In genomic region chr16:4777905-4778609, GRCm38 (mm10) we compare ENCODE assay signal across 11 mouse cellular contexts. TPM values are rescaled to one million over a fixed set of nuclear protein-coding genes. Genes with fewer than 3 reads are reported as not detected.
DNase-seq lines count a peak whose midpoint lies in the region; ATAC-seq lines count a peak whose summit lies in the region.
"Had no signal": no experiment of that assay in that cellular context is flagged by ENCODE, and none has a peak within 500 bp of the region (broad histone marks: within the 10 kb centered on the region; RNA-seq: fewer than 3 reads in every experiment).

No protein-coding gene starts in this region.

- ATAC-seq in cerebellum, adult (ENCODE audit: insufficient number of reproducible peaks, low FRiP score, low TSS enrichment), result 0 out of 2 replicates have a peak, but pooled peaks have one; percentile 31
- ATAC-seq in megakaryocyte, adult 5-6 weeks (ENCODE audit: poor library complexity, severe bottlenecking), result no peak
- no peak for ATAC-seq in midbrain, embryonic 11.5 days (ENCODE audit: low FRiP score)
- no peak for ATAC-seq in forebrain, embryonic 15.5 days (replicated peaks)

- no peaks in the 10 kb centered on the region for H3K27me3 ChIP-seq in megakaryocyte, embryonic 14.5 days (replicated peaks)
- H3K27me3 ChIP-seq in midbrain, embryonic 11.5 days (ENCODE audit: control insufficient read depth, insufficient read depth, low read length), result no peaks in the 10 kb centered on the region
- no peaks in the 10 kb centered on the region for H3K27me3 ChIP-seq in forebrain, embryonic 15.5 days
- H3K27me3 ChIP-seq: limb, embryonic 13.5 days had no signal

- H3K9ac ChIP-seq in midbrain, embryonic 11.5 days (ENCODE audit: low read length), result no peak overlapping the region
- H3K9ac ChIP-seq in forebrain, embryonic 15.5 days (replicated peaks), result no peak overlapping the region
- H3K9ac ChIP-seq: limb, embryonic 13.5 days had no signal

- no peak overlapping the region for H3K4me2 ChIP-seq in midbrain, embryonic 11.5 days
- no peak overlapping the region for H3K4me2 ChIP-seq in forebrain, embryonic 15.5 days (replicated peaks)
- H3K4me2 ChIP-seq: limb, embryonic 13.5 days had no signal

- 95% methylated on average over 4 of the region's 4 CpGs for WGBS in midbrain, embryonic 11.5 days
- 95% methylated on average over 4 of the region's 4 CpGs for WGBS in forebrain, embryonic 15.5 days

- H3K4me3 ChIP-seq in megakaryocyte, embryonic 14.5 days (replicated peaks), result peak overlapping the region; percentile 66
- no peak overlapping the region for H3K4me3 ChIP-seq in midbrain, embryonic 11.5 days (ENCODE audit: low read depth, low read length)
- no peak overlapping the region for H3K4me3 ChIP-seq in forebrain, embryonic 15.5 days
- H3K4me3 ChIP-seq: gastrocnemius, adult 2 months; limb, embryonic 13.5 days had no signal

- DNase-seq in cerebellum, postnatal 4 days (ENCODE audit: low spot score in 2 of 2), result no peak
- DNase-seq in kidney, postnatal 14 days, result peak; percentile 41
- no peak for DNase-seq in midbrain, embryonic 11.5 days (ENCODE audit: low spot score, missing footprints)
- DNase-seq in gastrocnemius, adult 8-10 months (ENCODE audit: low spot score in 2 of 2), result no peak
- DNase-seq: thymus, postnatal 25 days had no signal

- no peak overlapping the region for H3K27ac ChIP-seq in midbrain, embryonic 11.5 days (ENCODE audit: low read depth, low read length)
- H3K27ac ChIP-seq in forebrain, embryonic 15.5 days (replicated peaks), result no peak overlapping the region
- H3K27ac ChIP-seq: limb, embryonic 13.5 days had no signal

- no peaks in the 10 kb centered on the region for H3K9me3 ChIP-seq in megakaryocyte, embryonic 14.5 days
- H3K9me3 ChIP-seq in midbrain, embryonic 11.5 days (ENCODE audit: control insufficient read depth, low read length), result no peaks in the 10 kb centered on the region
- no peaks in the 10 kb centered on the region for H3K9me3 ChIP-seq in forebrain, embryonic 15.5 days
- H3K9me3 ChIP-seq: limb, embryonic 13.5 days had no signal

- H3K4me1 ChIP-seq in megakaryocyte, embryonic 14.5 days, result peaks cover 54% of the 10 kb centered on the region
- H3K4me1 ChIP-seq in midbrain, embryonic 11.5 days (ENCODE audit: control insufficient read depth, insufficient read depth, low read length), result no peaks in the 10 kb centered on the region
- H3K4me1 ChIP-seq in forebrain, embryonic 15.5 days, result peaks cover 20% of the 10 kb centered on the region

- peaks cover 20% of the 10 kb centered on the region for H3K36me3 ChIP-seq in megakaryocyte, embryonic 14.5 days (replicated peaks; ENCODE audit: low read length)
- H3K36me3 ChIP-seq in midbrain, embryonic 11.5 days (ENCODE audit: control insufficient read depth, insufficient read depth, low read length), result no peaks in the 10 kb centered on the region
- no peaks in the 10 kb centered on the region for H3K36me3 ChIP-seq in forebrain, embryonic 15.5 days

RNA-seq across cellular contexts. Expression of gene Cdip1, which starts 12.0 kb away (rescaled TPM):
- 9.0 and 22.4 TPM in 2 replicates for polyA plus RNA-seq in megakaryocyte, embryonic 14.5 days (2012; ENCODE audit: insufficient read depth, low replicate concordance)
- 12.0 and 12.2 TPM in 2 replicates for total RNA-seq in megakaryocyte, adult 5-6 weeks (2015)
- 9.2 and 11.1 TPM in 2 replicates for total RNA-seq in megakaryocyte, adult 5-6 weeks (2017)
- polyA plus RNA-seq in midbrain, embryonic 11.5 days (2014; fragmentation: Nextera tagmentation; extraction: Ambion mirVana), result 85.7 and 85.8 TPM in 2 replicates
- polyA plus RNA-seq in forebrain, embryonic 15.5 days (2015; fragmentation: Nextera tagmentation; extraction: Ambion mirVana), result 101 and 104 TPM in 2 replicates
- 10 to 100 TPM; 68.2 to 77.8 (median 71.6) TPM for total RNA-seq in gastrocnemius, adult 8-10 months (2022)

RNA-seq across cellular contexts. Expression of gene Hmox2, which starts 51.9 kb away (rescaled TPM):
- polyA plus RNA-seq in megakaryocyte, embryonic 14.5 days (2012; ENCODE audit: insufficient read depth, low replicate concordance), result 4.3 and 14.6 TPM in 2 replicates
- total RNA-seq in megakaryocyte, adult 5-6 weeks (2015), result 74.5 and 91.4 TPM in 2 replicates
- 89.6 and 108 TPM in 2 replicates for total RNA-seq in megakaryocyte, adult 5-6 weeks (2017)
- 82.2 and 82.7 TPM in 2 replicates for polyA plus RNA-seq in midbrain, embryonic 11.5 days (2014; fragmentation: Nextera tagmentation; extraction: Ambion mirVana)
- polyA plus RNA-seq in forebrain, embryonic 15.5 days (2015; fragmentation: Nextera tagmentation; extraction: Ambion mirVana), result 85.3 and 88.3 TPM in 2 replicates
- total RNA-seq in gastrocnemius, adult 8-10 months (2022), result 10 to 100 TPM; 38.6 to 42.3 (median 41.9) TPM

RNA-seq across cellular contexts. Expression of gene 4930562C15Rik, which starts 57.2 kb away (rescaled TPM):
- not detected in 2 replicates for polyA plus RNA-seq in megakaryocyte, embryonic 14.5 days (2012; ENCODE audit: insufficient read depth, low replicate concordance)
- total RNA-seq in megakaryocyte, adult 5-6 weeks (2015), result not detected in 2 replicates
- not detected in 2 replicates for total RNA-seq in megakaryocyte, adult 5-6 weeks (2017)
- 0.29 TPM in 1 of 2 replicates, not detected in the other for polyA plus RNA-seq in midbrain, embryonic 11.5 days (2014; fragmentation: Nextera tagmentation; extraction: Ambion mirVana)
- 0.56 and 0.75 TPM in 2 replicates for polyA plus RNA-seq in forebrain, embryonic 15.5 days (2015; fragmentation: Nextera tagmentation; extraction: Ambion mirVana)
- not detected for total RNA-seq in gastrocnemius, adult 8-10 months (2022)
- total RNA-seq: gastrocnemius, adult 2 months had no signal

RNA-seq across cellular contexts. Expression of gene Nmral1, which starts 58.9 kb away (rescaled TPM):
- polyA plus RNA-seq in megakaryocyte, embryonic 14.5 days (2012; ENCODE audit: insufficient read depth, low replicate concordance), result 3.2 TPM in 1 of 2 replicates, not detected in the other
- total RNA-seq in megakaryocyte, adult 5-6 weeks (2015), result 45.6 and 46.1 TPM in 2 replicates
- total RNA-seq in megakaryocyte, adult 5-6 weeks (2017), result 43.5 and 47.8 TPM in 2 replicates
- polyA plus RNA-seq in midbrain, embryonic 11.5 days (2014; fragmentation: Nextera tagmentation; extraction: Ambion mirVana), result 174 and 191 TPM in 2 replicates
- polyA plus RNA-seq in forebrain, embryonic 15.5 days (2015; fragmentation: Nextera tagmentation; extraction: Ambion mirVana), result 103 and 115 TPM in 2 replicates
- 1 to 10 TPM; 1.9 to 3.3 (median 2.8) TPM for total RNA-seq in gastrocnemius, adult 8-10 months (2022)
